Mouse (Mus musculus): ENCODE measurements around the gene Gna13.
"Not testable (repeated sequence)": the region's sequence is repeated elsewhere in the genome, so short reads cannot be mapped to it uniquely, and the experiment has no call there.

Gene Gna13

DNA sequence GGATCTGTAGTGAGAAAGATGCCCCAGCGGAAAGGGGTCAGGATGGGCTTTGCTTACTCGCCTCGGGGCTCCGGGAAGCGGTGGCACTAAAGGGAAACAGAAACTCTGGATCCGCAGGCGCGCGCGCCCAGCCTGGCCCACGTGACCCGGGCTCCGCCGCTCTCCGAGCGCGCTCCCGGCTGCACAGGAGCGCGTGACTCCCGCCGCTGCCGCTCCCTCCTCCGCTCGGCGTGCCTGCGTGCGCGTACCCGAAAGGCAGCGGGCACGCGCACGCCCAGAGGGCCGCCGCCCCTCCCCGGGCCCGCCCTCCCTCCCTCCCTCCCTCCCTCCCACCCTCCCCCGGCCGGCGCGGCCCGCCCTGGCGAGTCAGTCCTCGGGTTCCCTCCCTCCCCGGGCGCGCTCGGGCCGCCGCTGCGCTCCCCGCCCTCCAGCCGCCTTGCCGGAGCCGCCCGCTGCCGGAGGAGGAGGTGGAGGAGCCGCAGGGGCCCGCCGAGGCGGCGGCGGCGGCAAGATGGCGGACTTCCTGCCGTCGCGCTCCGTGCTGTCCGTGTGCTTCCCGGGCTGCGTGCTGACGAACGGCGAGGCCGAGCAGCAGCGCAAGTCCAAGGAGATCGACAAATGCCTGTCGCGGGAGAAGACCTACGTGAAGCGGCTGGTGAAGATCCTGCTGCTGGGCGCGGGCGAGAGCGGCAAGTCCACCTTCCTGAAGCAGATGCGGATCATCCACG is at the start of gene Gna13:
TSS of gene Gna13 (plus strand) at position 369 of the 728 bp plus-strand sequence.
- peak; percentile 82 to 85 for DNase-seq (ENCODE audit: low spot score in 2 of 2)

DNA sequence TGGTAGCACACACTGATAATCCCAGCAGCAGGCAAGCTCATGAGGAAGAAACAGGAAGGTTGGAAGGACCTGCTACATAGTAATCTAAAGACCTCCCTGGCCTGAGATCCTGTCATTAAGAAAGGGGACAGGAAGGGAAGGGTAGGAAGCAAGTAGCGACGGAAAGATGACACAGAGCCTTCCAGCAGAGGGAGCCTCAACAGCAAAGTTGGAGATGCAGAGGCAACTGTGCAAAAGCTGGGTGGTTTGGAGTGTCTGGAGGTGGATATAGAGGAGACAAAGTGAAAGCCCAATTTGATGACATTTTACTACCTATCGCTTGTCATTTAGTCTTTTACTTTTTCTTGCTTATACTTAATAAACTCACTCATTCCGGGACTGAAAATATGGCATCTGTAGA is 45.7 kb upstream of the Gna13 start:
- DNase-seq (ENCODE audit: low spot score in 2 of 2) = peak in 1 of 2 experiments; percentile 42

DNA sequence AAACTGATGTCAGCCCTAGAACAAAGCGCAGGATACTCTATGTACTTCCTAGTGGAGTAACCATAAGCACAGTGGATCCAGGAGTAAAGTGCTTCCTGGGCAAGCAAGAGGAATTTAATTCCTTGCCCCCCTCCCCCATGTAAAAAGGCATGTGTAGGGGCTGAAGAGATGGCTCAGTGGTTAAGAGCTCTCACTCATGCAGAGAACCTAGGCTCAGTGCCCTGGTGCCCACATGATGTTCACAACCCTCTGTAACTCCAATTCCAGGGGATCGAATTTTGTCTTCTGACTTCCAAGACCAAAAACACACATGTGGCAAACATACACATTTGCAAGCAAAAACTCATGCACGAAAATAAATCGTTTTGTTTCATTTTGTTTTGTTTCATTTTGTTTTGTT is 43.2 kb upstream of the Gna13 start:
- DNase-seq (ENCODE audit: low spot score in 2 of 2) = no peak

DNA sequence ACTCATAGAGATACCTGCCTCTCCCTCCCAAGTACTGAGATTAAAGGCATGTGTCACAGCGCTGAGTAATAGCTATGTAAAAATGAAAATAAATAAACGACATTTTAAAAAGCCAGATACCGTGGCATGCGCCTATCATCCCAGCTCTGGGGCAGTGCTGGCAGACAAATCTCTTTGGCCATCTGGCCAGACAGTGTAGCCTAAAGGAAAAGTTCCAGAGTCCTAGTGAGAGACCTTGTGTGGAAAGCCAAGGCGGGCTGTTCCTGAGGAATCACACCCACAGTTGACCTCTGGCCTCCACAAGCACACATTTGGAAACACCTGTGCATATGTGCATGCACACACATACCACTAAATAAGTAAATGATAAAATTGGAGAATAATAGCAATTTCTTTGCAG is 42.7 kb upstream of the Gna13 start:
- no peak for DNase-seq (ENCODE audit: low spot score in 2 of 2)

DNA sequence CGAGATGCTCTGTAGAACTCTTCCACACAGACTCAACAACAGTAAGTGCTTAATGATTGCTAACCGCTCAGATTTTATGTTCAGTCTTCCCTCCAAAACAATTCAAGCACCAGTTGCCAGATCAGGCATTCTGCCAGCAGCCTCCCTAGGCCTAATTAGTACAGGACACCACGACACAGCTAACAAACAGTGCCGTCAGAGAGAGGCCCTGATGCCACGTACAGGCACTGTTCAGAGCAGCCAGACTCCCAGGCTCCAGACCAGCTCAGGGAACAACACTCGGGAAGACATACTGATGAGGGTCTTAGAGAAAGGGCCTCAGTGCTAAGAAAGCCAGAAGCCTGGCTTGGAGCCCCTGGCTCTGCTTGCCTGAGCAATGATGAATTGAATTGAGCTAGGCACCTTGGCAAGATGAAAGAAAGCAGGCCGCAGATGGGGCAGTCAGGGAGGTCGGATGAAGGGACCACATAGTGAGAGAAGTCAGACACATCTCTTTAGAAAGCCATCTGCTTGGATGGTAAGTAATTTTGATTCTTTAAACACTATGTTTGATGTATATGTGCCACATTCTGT is 42.2 kb upstream of the Gna13 start:
- DNase-seq (ENCODE audit: low spot score in 2 of 2) = peak; percentile 58 to 65

DNA sequence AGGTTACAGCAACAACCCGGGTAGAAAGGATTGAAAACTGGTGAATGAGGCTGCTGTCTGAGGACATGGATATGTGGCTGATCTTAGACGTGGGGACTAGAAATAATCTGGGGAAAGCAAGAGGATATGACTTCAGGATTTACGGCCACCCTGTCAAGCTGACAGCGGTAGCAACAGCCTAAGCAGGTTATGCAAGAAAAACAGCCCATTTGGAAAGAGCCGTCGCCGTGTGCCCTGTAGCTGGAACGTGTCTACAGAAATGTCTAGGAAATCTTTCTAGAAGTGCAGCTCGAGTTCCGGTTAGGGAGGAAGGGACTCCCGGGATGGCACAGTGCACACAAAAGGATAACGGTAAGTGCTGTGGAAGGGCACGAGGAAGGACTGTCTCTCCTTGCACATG is 36.4 kb upstream of the Gna13 start:
- DNase-seq (ENCODE audit: low spot score in 2 of 2) = no peak

DNA sequence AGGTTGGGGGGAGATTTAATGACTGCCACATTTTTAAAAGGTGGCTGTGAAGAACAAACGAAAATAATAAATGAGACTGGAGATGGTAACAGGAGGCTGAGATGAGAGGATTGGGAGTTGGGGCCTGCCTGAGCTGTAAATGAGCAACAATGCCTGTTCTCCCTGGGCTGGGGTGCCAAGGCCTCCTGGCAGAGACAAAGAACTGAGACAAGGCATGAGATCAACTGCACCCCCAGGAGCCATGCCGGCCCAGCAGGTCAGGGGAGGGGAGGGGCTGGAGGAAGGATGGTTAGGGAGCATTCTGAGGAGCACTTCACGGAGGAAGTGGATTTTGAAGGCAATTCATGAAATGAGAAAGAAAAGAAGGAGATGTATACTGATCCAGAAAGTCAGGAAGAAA is 35.2 kb upstream of the Gna13 start:
- DNase-seq (ENCODE audit: low spot score in 2 of 2) = no peak

DNA sequence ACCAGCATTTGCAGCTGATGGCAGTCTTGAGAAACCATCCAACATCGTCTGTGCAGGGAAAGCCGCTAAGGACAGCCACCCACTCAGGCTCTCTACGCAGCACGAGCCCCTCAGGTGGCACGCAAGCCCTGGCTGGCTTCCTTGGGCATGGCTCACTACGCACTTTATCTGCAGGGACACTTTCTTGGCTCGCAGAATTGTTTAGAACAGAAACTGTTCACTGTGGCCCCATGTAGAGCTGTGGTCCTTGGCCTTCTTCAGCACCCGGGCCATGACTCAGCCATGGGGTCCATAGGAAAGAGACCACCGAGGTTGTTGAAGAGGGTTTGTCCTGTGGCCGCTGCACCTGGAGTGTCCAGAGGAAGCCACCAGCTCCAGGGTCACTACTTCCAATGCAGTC is 34.7 kb upstream of the Gna13 start:
- no peak for DNase-seq (ENCODE audit: low spot score in 2 of 2)

DNA sequence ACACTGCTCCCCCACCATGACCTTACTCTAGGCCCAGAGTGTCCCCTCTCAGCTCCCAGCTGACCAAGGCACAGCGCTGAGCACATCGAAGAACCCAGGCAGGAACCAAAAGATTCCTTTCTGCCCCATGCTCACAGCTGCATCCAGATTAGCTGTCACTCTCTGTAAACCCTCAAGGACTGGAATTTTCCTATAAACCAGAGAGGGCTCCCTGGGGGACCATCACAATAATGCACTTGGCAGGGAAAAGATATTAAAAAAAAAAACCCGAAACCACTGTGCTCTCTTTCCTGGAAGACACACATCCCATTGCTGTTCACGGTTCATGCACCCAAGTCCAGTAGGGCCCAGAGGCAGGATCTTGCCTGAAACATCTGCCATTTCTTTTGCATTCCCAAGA is 33.3 kb upstream of the Gna13 start:
- no peak for DNase-seq (ENCODE audit: low spot score in 2 of 2)

DNA sequence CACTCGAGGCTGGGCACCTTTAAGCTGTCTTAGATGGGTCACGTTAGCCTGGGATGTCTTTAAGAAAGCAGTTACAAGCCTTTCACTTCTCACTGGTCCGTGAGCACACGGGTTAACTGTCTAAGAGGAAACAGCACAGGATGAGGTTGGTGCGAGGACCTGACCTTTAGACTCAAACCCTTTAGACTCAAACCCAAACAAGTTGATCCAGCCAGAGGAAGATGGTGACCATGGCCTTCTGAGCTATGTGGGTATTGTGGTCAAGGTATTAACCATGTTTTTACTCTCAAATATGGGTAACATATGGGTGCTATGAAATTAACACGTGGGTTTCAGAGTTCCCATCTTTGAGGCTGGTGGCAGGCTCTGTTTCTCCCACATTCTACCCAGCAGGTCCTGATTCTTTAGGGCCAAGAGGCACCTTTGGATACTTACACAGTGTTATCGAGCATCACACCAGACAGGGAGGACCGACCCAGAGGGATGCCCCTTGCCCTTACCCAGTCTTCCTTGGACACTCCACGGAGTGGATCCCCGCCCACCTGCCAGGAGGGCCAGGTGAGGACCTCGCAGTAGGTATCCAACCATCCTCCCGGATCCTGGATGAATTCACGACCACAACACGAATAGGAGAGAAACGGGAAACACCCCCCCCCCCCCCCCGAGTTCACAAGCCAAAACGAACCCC is 31.8 kb upstream of the Gna13 start:
- DNase-seq (ENCODE audit: low spot score in 2 of 2) = no peak

DNA sequence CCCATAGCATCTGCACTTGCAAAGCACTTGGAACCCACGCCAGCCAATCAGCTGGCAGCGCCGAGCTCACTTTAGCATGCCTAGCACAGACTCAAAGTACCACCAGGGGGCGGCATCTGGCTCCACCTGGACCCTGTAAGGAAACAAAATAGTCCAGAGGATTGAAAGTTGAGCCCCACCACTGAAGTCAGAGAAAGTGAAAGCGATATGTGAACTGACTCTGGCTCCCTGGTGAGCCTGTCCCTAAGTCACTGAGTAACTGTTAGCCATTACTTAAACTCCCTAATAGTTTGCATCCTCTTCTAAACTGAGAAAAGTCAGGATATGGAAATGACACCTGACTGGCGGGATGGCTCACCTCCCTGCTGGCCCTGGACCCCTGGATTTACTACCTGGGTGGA is 31.2 kb upstream of the Gna13 start:
- DNase-seq (ENCODE audit: low spot score in 2 of 2) = peak; percentile 70 to 86

DNA sequence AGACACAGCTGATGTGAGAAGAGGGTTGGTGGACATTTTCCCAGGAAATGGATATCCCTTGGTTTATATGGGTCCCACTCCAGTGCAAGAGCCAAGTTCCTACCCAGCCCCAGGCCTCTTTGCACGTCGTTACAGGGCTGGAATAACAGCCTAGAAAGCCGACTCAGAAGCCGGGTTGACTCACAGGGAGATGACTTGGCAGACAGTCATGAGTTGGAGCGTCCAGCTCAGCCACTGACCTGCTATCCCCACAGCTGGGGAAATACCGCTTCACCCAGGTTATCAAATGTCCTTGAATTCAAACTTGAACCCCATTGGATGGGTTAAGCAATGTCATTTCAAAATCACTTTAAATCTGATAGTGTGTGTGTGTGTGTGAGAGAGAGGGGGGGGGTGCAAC is 29.9 kb upstream of the Gna13 start:
- no peak for DNase-seq (ENCODE audit: low spot score in 2 of 2)

DNA sequence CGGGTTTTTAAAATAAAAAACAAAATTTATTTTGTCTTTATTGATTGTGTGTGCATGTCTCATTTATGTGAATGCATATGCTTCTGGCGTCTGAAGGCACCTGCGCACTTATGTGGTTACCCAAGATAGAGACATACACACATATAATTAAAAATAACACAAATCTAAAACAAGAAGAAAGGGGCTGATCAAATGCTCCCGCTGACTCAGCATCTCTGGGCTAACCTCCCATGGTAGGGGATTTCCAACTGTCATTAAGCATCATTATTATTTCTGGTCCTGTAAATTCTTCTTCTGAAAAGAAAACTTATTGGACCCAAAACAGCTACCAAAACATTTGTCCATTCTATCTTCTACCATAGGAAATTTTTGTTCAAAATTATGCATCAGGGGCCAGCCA is 27.9 kb upstream of the Gna13 start:
- DNase-seq (ENCODE audit: low spot score in 2 of 2) = no peak

DNA sequence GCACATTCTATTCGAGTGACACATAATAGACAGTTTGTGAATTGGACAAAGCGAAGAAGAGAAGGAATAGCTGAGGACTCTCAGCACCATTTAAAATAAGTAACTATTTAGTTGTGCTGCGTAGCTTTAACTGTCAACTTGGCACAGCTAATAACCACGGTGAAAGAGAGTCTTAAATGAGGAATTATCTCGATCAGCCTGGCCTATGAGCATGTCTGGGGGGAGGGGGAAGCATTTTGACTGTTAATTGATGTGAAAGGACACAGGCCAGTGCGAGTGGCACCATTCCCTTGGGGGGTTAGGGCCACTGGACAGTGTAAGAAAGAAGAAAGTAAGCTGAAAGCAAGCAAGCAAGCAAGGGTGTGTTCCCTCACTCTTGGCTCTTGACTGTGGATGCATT is 26.7 kb upstream of the Gna13 start:
- no peak for DNase-seq (ENCODE audit: low spot score in 2 of 2)

DNA sequence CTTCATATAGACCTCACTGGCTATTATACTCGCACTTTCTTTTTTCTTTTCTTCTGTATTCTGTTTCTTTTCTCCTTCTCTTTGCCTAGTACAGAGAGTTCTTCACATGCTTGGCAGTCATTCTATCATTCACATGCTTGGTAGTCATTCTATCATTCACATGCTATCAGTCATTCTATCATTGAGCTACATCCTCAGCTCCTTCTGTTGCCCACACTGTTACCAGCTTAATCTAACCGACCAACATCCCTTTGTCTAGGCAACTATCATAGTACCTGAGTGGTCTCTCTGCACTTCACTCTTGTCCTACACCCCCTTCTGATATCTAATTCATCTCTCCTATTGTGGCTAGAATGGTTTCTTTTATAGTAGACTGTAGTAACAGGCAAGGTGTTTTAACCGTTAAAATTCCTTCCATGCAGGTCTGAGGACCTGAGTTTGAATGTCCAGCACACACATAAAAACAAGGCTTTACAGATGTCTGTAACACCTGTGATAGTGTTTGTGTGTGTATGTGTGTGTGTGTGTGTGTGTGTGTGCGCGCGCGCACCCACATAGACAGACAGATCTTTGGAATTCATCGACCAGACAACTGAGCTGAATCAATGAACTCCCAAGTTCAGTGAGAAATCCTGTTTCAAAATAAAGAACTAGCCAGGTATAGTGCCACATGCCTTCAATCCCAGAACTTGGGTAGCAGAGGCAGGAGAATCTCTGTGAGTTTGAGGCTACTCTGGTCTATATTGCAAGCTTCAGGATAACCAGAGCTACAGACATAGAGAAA is 23.3 kb upstream of the Gna13 start:
- no peak for DNase-seq (ENCODE audit: low spot score in 2 of 2)

DNA sequence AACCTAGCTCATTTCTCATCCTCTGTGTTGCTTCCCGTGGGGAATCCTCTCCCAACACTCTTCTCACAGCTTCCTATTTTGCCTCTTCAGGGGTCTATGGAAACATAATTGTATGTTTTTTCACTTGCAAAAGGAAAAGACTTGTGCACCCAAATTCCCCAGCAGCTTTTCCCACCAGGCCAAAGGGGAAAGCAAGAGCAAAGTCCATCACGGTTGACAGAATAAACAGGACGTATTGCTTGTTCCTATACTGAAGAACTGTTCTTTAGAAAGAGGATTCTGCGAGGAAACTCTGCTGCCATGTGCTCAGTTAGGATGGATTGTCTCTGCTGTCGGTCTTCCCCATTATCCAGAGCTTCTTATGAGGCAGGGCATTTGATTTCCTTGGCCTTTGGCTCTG is 22.1 kb upstream of the Gna13 start:
- no peak for DNase-seq (ENCODE audit: low spot score in 2 of 2)

DNA sequence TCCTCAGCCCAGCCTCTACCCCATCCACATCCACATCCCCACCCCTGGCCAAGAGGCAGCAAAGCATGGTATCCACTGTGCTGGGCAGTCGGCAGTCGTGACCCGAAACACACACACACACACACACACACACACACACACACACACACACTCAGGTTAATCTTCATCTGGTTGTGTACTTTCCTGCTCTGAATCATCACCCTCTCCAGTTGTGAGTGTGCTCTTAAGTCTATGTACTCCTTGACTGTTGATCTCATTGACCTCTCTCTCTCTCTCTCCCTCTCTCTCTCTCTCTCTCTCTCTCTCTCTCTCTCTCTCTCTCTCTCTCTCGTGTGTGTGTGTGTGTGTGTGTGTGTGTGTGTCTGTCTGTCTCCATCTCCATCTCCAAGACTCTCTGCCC is 20.0 kb upstream of the Gna13 start:
- not testable (repeated sequence) for DNase-seq (ENCODE audit: low spot score in 2 of 2)

DNA sequence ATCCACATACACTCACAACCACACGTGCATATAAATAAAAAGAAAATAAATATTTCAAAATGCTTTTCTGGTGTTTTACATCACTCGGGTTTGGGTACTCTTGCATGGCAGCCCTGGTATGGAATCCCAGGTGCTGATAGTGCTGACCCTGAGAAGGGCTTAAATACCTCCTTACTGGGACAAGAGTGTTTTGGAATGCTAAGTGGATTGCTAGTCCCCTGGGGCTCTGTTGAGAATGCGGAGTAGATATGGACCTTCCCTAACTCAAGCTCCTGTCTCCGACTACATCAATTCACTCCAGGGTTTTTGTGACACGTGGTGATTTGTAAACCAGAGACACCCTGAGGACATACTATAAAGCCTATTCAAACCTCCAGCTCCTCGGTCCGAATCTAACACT is 19.1 kb upstream of the Gna13 start:
- DNase-seq (ENCODE audit: low spot score in 2 of 2) = no peak

DNA sequence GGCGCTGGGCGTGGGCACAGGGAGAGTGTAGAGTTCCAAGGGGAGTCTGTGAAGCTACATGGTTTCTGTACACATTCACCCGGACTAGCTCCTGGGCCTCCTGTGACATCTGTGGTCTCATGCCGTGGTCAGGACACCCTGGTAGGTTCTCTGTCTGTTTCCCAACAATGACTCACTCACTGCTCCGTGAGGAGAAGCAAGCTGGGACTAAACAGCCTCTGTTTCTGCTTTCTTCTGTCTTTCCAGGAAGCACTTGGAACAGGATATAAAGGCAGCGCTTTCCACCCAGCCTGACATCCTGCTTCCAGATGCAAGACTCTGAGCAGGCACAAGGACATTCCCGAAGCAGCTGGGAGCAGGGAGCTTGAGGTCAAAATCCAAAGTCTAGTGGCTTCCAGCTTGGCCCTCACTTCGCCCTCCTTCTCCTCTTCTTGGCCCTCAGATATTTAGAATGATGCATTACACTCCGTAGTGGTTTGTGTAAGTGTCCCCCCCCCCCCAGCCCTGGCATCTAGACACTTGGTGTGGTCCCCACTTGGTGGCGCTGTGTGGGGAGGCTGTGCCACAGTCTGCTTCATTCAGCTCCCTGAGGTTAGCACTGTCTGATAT is 18.5 kb upstream of the Gna13 start:
- no peak for DNase-seq (ENCODE audit: low spot score in 2 of 2)

DNA sequence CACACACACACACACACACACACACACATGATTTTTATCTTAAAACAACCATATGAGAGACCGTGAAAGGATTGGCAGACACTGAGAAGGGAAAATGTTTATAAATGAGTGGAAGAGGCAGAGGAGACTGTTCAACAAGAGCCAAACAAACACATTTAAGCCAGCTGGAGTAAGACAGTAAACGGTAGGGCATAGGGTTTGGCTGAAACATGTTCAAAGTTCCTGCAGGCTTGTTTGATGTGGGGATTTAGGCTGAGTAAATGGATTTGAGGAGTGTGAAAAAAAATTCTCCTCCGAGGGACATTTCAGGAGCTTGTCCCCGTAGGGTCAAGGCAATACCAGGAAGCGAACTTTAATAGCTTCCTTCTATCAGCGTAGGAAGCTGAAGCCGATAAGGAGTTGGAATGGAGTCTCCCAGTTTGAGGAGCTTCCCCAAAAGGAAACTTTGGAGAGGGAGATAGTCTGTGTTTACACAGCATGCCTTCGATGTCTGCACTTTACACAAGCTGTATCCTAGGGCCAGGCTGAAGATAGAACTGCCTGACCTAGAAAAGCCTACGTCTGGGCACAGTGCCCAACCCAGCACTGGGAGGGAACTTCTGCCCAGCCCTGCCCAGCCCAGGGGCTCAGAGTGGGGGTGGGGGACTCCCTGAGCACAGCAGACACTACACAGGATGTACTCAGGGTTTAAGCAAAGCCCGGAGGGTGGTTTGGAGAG is 15.2 kb upstream of the Gna13 start:
- DNase-seq (ENCODE audit: low spot score in 2 of 2) = peak; percentile 67 to 77

DNA sequence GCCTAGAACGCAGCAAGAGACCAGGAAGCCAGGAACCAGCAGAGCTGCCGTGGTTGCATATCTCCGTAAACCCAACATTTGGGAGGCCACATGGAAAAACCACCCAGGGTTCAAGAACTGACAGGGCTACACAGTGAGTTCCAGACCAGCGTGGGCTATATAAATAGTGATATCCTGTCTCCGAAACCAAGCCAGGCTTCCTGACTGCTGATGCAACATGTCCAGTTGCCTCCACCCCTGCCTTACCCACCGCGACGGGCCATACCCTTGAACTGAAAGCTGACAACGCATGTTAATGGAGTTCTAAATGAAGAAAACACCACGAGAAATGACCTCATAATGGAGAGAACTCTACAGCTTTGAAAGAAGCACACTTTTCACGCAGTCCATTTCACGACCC is 14.2 kb upstream of the Gna13 start:
- no peak for DNase-seq (ENCODE audit: low spot score in 2 of 2)
